Comparison of ENCODE assay signal across 21 mouse cellular contexts in genomic region chr5:111467699-111468098, GRCm38 (mm10). TPM values are rescaled to one million over a fixed set of nuclear protein-coding genes. Genes with fewer than 3 reads are reported as not detected.
DNase-seq lines count a peak whose midpoint lies in the region; ATAC-seq and TF ChIP-seq lines count a peak whose summit lies in the region.
"Had no signal": no experiment of that assay in that cellular context is flagged by ENCODE, and none has a peak within 500 bp of the region (broad histone marks: within the 10 kb centered on the region; RNA-seq: fewer than 3 reads in every experiment).

No protein-coding gene starts in this region.

- no peak for TF ChIP-seq CTCF in spleen, adult 2 months (IDR thresholded peaks at IDR 0.05; ENCODE audit: extremely low read depth, insufficient read depth, insufficient read length, insufficient replicate concordance)

- 0 out of 2 replicates have a peak, but pooled peaks have one; percentile 31 for ATAC-seq in common myeloid progenitor, adult 5-6 weeks (replicated peaks; ENCODE audit: low read depth, poor library complexity, severe bottlenecking)
- ATAC-seq: activated CD4-positive, CD25-positive, alpha-beta regulatory T cell, adult 4 months; forebrain, embryonic 14.5 days had no signal

- TF ChIP-seq POLR2A in spleen, adult 2 months (IDR thresholded peaks at IDR 0.05; ENCODE audit: low read depth, low read length), result no peak

- H3K4me3 ChIP-seq in spleen, adult 2 months (ENCODE audit: extremely low read depth, insufficient read depth, insufficient read length), result no peak overlapping the region
- H3K4me3 ChIP-seq: embryonic facial prominence, embryonic 12.5 days; embryonic facial prominence, embryonic 15.5 days; hindbrain, embryonic 12.5 days; hindbrain, embryonic 15.5 days had no signal

- H3K27ac ChIP-seq in spleen, adult 2 months (ENCODE audit: insufficient read depth, low read length), result no peak overlapping the region
- H3K27ac ChIP-seq: embryonic facial prominence, embryonic 12.5 days; embryonic facial prominence, embryonic 15.5 days; hindbrain, embryonic 12.5 days; hindbrain, embryonic 15.5 days had no signal

- H3K4me1 ChIP-seq in spleen, adult 2 months (ENCODE audit: control insufficient read depth, insufficient read depth, insufficient read length), result peaks cover 2% of the 10 kb centered on the region; the same call in 1 of the 2 replicates

- peak; percentile 3 to 23 for DNase-seq in spleen, adult 2 months (ENCODE audit: low read depth in 1 of 2, low spot score in 2 of 2)
- DNase-seq in spleen, adult 12 weeks (ENCODE audit: low spot score), result no peak
- DNase-seq in A20 (ENCODE audit: low read depth, low spot score), result peak; percentile 84
- DNase-seq in splenic B cell, adult 2 months (ENCODE audit: low read depth, low spot score), result peak; percentile 55
- no peak for DNase-seq in testis, postnatal 10 days (ENCODE audit: low spot score)
- no peak for DNase-seq in embryo, embryonic 10.5 days (ENCODE audit: low spot score)
- DNase-seq: adrenal gland, adult 8-10 months; adrenal gland, postnatal 25 days; cerebellum, adult 11-12 months; cerebellum, adult 8-10 months; cerebellum, postnatal 10 days; cerebellum, postnatal 36 days; gastrocnemius, postnatal 14 days; heart, adult 11 months had no signal

- no peaks in the 10 kb centered on the region for H3K27me3 ChIP-seq in spleen, adult 2 months (ENCODE audit: control insufficient read depth, insufficient read depth, low read length)
- H3K27me3 ChIP-seq in splenic B cell, adult 2 months (ENCODE audit: control insufficient read depth, insufficient read depth, low read length, poor library complexity, severe bottlenecking), result no peaks in the 10 kb centered on the region
- H3K27me3 ChIP-seq: embryonic facial prominence, embryonic 12.5 days; embryonic facial prominence, embryonic 15.5 days; hindbrain, embryonic 12.5 days; hindbrain, embryonic 15.5 days had no signal

- WGBS in spleen, adult 2 months, result 27% methylated on average over 5 of the region's 5 CpGs

- no peaks in the 10 kb centered on the region for H3K36me3 ChIP-seq in spleen, adult 2 months (ENCODE audit: control insufficient read depth, insufficient read depth, low read length)
- no peaks in the 10 kb centered on the region for H3K36me3 ChIP-seq in splenic B cell, adult 2 months (ENCODE audit: control insufficient read depth, insufficient read depth, low read length, poor library complexity, severe bottlenecking)
- H3K36me3 ChIP-seq: embryonic facial prominence, embryonic 12.5 days; embryonic facial prominence, embryonic 15.5 days; hindbrain, embryonic 12.5 days; hindbrain, embryonic 15.5 days had no signal

RNA-seq across cellular contexts. Expression of gene Mn1, which starts 50.5 kb away (rescaled TPM):
- 0.79 and 1.0 TPM in 2 replicates for polyA plus RNA-seq in spleen, adult 2 months (2012; rRNA removed)
- 0.87 and 1.2 TPM in 2 replicates for total RNA-seq in common myeloid progenitor, adult 5-6 weeks (2017)
- polyA plus RNA-seq: activated CD4-positive, CD25-positive, alpha-beta regulatory T cell, adult 4 months had no signal

Comparison
In these comparisons a context has a peak if more than half of its experiments do, and no peak if none do; other contexts are left out.
1. DNase-seq: peak in spleen, adult 2 months (2 of 2), A20 (single experiment) and splenic B cell, adult 2 months (single experiment); none in spleen, adult 12 weeks (single experiment), testis, postnatal 10 days (single experiment) and embryo, embryonic 10.5 days (single experiment).